Mouse (Mus musculus) brain, embryonic 14.5 days (tissue): ENCODE measurements around the gene Ifitm6.

Source experiments
- CTCF ChIP-seq: fragments of 200-500 bp; IDR thresholded peaks from 2 replicates; pipeline ENCODE4 v1.5.1; 2012; ENCODE audit warnings: inconsistent platforms, mild to moderate bottlenecking, moderate library complexity, borderline replicate concordance; ENCODE audit not compliant: insufficient read depth, insufficient read length; ENCODE audit errors: extremely low read depth
- POLR2A ChIP-seq: fragments of 200-500 bp; IDR thresholded peaks from 2 replicates; pipeline ENCODE4 v1.6.1; 2012; ENCODE audit warnings: mild to moderate bottlenecking, inconsistent platforms, borderline replicate concordance; ENCODE audit not compliant: poor library complexity, insufficient read depth, insufficient read length, severe bottlenecking; ENCODE audit errors: extremely low read depth

DNA sequence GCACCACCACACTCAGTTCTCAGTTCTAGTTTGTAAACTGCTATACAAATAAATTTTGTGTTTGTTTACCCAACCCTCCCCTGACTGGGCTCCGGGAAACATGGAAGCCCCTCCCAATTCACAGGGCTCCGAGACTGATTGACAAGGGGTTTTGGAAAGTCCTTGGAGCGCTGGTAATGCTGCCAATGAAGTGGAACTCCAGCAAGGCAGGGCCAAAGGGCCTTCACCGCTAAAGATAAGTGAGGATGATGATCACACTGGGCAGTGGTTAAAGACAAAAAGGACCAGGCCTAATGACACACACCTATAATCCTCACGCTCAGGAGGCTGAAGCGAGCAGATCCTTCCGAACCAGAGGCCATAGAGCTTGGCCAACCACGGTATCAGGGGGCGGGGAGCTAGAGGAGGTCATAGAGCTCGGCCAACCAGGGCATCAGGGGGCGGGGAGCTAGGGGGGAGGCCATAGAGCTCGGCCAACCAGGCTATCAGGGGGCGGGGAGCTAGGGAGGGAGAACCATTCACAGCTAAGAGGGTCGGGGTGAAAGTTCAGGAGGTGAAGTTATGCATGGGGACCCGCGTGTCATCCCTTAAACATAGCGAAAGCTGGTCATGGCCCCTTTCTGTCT lies 33.4 kb upstream of the Ifitm6 start:
- TF ChIP-seq CTCF (no peak), POLR2A (no peak)
